Mouse (Mus musculus) embryonic facial prominence, embryonic 14.5 days (tissue): ENCODE measurements around the gene Med9. TPM values are rescaled to one million over a fixed set of nuclear protein-coding genes. Genes with fewer than 3 reads are reported as not detected.

Source experiments
- ATAC-seq: fragments of 200-750 bp; cut with Nextera tagmentation; 2 replicates; pipeline ENCODE4 v1.8.0; 2017; ENCODE audit warnings: low read depth, moderate number of reproducible peaks, moderate TSS enrichment
- DNase-seq: peaks from one replicate; pipeline ENCODE4 v3.0.0-alpha.2; 2015; ENCODE audit warnings: low spot score
- H3K27ac ChIP-seq: fragments of 300-500 bp; sonication (generic); replicated peaks from 2 replicates; pipeline ENCODE4 v1.5.1; 2014; ENCODE audit warnings: low read depth, mild to moderate bottlenecking, low read length, moderate library complexity
- H3K27me3 ChIP-seq: fragments of 300-500 bp; sonication (generic); replicated peaks from 2 replicates; pipeline ENCODE4 v1.6.1; 2014; ENCODE audit warnings: low read length; ENCODE audit not compliant: control insufficient read depth, insufficient read depth
- H3K36me3 ChIP-seq: fragments of 300-500 bp; sonication (generic); 2 replicates; pipeline ENCODE4 v1.6.1; 2014; ENCODE audit warnings: low read length, mixed read lengths; ENCODE audit not compliant: control insufficient read depth, insufficient read depth
- H3K4me1 ChIP-seq: fragments of 300-500 bp; sonication (generic); 2 replicates; pipeline ENCODE4 v1.6.1; 2014; ENCODE audit warnings: antibody characterized with exemption, low read length; ENCODE audit not compliant: control insufficient read depth, insufficient read depth
- H3K4me2 ChIP-seq: fragments of 300-500 bp; sonication (generic); 2 replicates; pipeline ENCODE4 v1.6.1; 2014; ENCODE audit warnings: low read depth, mild to moderate bottlenecking, low read length, moderate library complexity, mixed read lengths
- H3K4me3 ChIP-seq: fragments of 300-500 bp; sonication (generic); 2 replicates; pipeline ENCODE4 v1.5.1; 2014; ENCODE audit warnings: low read depth, mild to moderate bottlenecking, low read length
- H3K9ac ChIP-seq: fragments of 300-500 bp; sonication (generic); 2 replicates; pipeline ENCODE4 v1.6.1; 2014; ENCODE audit warnings: low read depth, mild to moderate bottlenecking, low read length, moderate library complexity, mixed read lengths
- H3K9me3 ChIP-seq: fragments of 300-500 bp; sonication (generic); 2 replicates; pipeline ENCODE4 v1.6.1; 2016; ENCODE audit warnings: low read length; ENCODE audit not compliant: control insufficient read depth
- WGBS: fragments of 180-500 bp; shearing (Covaris S2); extraction: QIAGEN DNeasy Blood & Tissue Kit; methylation state at CpG from one replicate; pipeline ENCODE4 v1.1.7; 2014; 5-methylcytosine and 5-hydroxymethylcytosine counted together
- polyA plus RNA-seq: library from polyadenylated mRNA; unstranded; fragments of >200 nt; fragmentation: Nextera tagmentation; extraction: Ambion mirVana; gene quantifications from 2 replicates; pipeline ENCODE4 v1.2.1, GENCODE M21; 2014

Med9 gene
- polyA plus RNA-seq, 1 experiment from 2014 or later: 33.3 TPM

DNA sequence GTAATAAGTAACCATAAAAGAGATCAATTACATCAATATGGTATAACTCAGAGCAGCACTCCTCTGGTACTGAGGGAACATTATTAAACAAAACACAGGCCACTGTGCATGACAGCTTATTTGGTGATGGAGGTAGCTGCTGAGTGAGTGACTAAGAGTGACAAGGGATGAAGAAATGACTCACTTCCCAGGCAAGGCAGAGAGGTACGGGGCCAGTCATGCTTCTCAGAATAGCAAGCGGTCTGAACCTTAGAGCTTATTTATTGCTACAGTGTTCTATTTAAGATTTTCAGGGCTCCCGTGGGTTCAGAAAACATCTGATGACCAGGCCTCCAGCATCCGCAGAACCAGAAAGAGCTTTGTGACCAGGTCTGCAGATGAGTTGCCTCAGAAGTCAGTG lies 34.3 kb upstream of the Med9 start:
- Histone ChIP-seq H3K4me3 (no peak overlapping the region), H3K36me3 (no peaks in the 10 kb centered on the region), H3K4me2 (no peak overlapping the region), H3K27ac (no peak overlapping the region), H3K9ac (no peak overlapping the region), H3K27me3 (no peaks in the 10 kb centered on the region), H3K9me3 (no peaks in the 10 kb centered on the region), H3K4me1 (no peaks in the 10 kb centered on the region)
- 88% methylated on average over 4 of the region's 4 CpGs for WGBS
- ATAC-seq (no peak), DNase-seq (no peak)

DNA sequence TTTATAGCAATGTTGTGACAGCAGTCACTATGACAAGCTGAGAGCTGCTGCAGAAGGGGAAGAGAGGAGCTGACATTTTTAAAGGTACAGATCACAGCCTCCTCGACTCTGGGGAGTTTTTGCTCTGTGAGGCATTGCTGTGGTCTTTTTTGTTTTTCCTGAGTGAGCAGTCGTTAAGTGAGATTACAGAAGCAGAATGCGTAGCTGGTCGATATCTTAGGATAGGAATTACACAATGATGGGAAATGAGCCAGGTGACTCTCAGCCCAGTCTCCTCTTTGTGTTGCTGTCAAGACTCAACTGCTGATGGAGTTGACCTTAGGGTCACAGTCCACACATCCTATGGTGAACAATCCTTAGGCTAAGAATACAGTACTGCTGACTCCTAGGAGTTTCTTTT lies 30.0 kb upstream of the Med9 start:
- no peak overlapping the region for H3K4me2 ChIP-seq
- peak; percentile 32 for DNase-seq
- no peak overlapping the region for H3K9ac ChIP-seq
- no peaks in the 10 kb centered on the region for H3K9me3 ChIP-seq
- H3K27me3 ChIP-seq: no peaks in the 10 kb centered on the region
- ATAC-seq: no peak
- WGBS: 52% methylated on average over 4 of the region's 4 CpGs
- H3K36me3 ChIP-seq: no peaks in the 10 kb centered on the region
- H3K27ac ChIP-seq: no peak overlapping the region
- H3K4me3 ChIP-seq: no peak overlapping the region
- no peaks in the 10 kb centered on the region for H3K4me1 ChIP-seq

DNA sequence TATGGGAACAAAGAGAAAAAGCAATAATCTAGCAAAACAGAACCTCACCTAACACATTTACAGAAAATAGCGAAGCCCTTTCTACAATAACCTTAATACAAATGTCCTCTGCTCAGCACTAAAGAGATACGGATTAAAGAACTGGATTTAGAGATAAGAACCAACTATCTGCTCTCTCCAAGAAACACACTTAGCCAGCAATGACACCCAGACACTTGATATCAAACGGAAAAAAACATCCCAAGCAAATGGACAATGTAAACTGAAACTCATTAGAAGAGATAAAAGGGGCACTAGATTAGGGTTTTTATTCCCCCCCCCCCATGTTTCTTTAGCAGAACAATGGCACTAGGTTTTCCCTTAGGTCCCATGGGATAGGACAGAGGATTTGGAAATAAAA lies 28.6 kb upstream of the Med9 start:
- Histone ChIP-seq H3K27ac (no peak overlapping the region), H3K27me3 (no peaks in the 10 kb centered on the region), H3K4me3 (no peak overlapping the region), H3K4me2 (no peak overlapping the region), H3K9ac (no peak overlapping the region), H3K9me3 (no peaks in the 10 kb centered on the region), H3K36me3 (no peaks in the 10 kb centered on the region), H3K4me1 (no peaks in the 10 kb centered on the region)
- no peak for DNase-seq
- 68% methylated on average over 3 of the region's 3 CpGs for WGBS
- ATAC-seq: no peak

DNA sequence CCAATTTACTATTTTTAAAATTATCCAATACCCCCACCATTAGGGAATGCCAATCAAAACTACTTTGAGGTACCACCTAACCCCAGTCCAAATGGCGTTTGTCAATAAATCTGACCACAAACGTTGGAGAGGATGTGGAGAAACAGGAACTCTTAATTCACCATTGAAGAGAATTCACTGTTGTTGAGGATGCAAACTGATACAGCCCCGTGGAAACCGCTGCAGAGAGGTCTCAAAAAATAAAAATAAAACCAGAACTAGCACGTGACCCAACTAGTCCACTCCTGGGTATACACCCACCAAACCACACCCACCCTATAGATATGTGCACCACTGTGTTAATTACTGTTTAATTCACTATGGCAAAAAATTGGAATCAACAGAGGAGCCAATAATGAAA lies 27.7 kb upstream of the Med9 start:
- Histone ChIP-seq H3K36me3 (no peaks in the 10 kb centered on the region), H3K9ac (no peak overlapping the region), H3K27me3 (no peaks in the 10 kb centered on the region), H3K27ac (no peak overlapping the region), H3K9me3 (no peaks in the 10 kb centered on the region), H3K4me1 (no peaks in the 10 kb centered on the region), H3K4me3 (no peak overlapping the region), H3K4me2 (no peak overlapping the region)
- ATAC-seq (no peak), DNase-seq (no peak)
- WGBS: 68% methylated on average over 5 of the region's 5 CpGs

DNA sequence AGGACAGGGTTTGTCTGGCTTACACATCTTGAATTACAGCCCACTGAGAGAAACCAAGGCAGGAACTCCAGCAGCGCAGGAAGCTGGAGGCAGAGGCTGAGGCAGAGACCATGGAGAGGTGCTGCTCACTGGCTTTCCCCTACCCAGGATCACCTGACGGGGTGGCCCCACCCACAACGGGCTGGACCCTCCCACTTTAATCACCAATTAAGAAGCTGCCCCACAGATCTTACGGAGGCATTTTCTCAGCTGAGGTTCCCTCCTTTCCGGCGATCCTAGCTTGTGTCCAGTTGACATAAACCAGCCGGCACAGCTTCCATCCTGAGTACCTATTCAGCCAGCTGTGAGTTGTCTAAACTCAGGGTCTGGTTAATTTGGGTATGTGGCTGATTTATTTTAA lies 26.7 kb upstream of the Med9 start:
- Histone ChIP-seq H3K36me3 (no peaks in the 10 kb centered on the region), H3K4me1 (no peaks in the 10 kb centered on the region), H3K27ac (no peak overlapping the region), H3K9ac (no peak overlapping the region), H3K9me3 (no peaks in the 10 kb centered on the region), H3K27me3 (no peaks in the 10 kb centered on the region), H3K4me2 (no peak overlapping the region), H3K4me3 (no peak overlapping the region)
- WGBS: 19% methylated on average over 7 of the region's 7 CpGs
- DNase-seq: no peak
- ATAC-seq: no peak

DNA sequence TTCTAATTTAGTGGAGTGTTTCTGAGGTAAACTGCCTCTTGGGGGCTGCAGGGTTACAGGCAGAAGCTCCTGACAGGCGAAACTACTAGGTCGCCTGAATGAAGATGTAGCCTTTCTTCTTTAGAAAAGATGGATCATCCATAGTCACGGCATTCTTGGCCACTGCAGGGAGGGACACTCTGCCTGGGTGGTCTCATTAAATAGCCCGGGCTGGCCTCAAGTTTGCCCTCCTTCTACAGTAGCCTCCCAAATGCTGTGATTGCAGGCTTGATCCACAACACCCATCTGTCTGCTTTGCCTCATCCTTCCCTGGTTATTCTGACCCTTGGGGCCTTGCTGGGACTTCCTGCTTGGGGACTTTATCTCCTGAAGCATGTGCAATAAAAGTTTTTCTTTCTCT lies 18.0 kb upstream of the Med9 start:
- ATAC-seq: no peak
- Histone ChIP-seq H3K4me2 (no peak overlapping the region), H3K27me3 (no peaks in the 10 kb centered on the region), H3K4me3 (no peak overlapping the region), H3K4me1 (no peaks in the 10 kb centered on the region), H3K9me3 (no peaks in the 10 kb centered on the region), H3K27ac (no peak overlapping the region), H3K36me3 (no peaks in the 10 kb centered on the region), H3K9ac (no peak overlapping the region)
- 44% methylated on average over 4 of the region's 4 CpGs for WGBS
- DNase-seq: no peak

DNA sequence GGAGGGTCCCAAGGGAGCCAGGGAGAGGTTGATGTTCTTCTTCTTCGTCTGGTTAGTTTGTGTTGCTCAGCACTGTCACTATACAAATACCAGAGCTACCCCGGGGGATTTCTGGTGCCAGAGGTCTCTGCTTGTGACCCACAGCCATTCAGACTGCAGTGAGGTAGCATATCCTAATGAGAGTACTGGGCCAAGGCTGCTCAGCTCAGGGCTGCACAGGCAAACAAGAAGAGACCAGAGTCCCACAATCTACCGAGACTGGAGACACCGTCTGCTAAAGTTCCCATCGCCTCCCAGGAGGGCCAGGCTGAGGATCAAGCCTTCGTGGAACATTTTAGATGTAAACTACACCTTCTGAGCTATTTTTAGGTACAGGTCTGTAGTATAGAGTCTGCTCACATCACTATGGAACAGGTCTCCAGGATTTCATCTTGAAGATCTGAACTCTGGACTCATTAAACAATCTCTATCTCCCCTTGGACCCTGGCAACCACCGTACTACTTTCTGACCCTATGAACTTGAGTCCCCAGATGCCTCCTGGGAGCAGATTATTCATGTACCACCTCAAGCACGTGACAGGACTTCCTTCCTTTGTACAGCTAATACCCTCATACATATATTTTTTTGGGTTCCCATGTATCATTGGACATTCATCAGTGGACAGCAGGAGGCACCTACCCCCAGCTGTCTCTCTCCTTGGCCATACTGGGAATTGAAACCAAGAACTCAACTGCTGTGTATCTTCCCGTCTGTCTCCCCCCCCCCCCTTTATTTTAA lies 15.3 kb upstream of the Med9 start:
- no peaks in the 10 kb centered on the region for H3K4me1 ChIP-seq
- H3K9ac ChIP-seq: no peak overlapping the region
- no peaks in the 10 kb centered on the region for H3K27me3 ChIP-seq
- DNase-seq (no peak), ATAC-seq (no peak)
- no peaks in the 10 kb centered on the region for H3K36me3 ChIP-seq
- H3K27ac ChIP-seq: no peak overlapping the region
- H3K4me2 ChIP-seq: no peak overlapping the region
- no peak overlapping the region for H3K4me3 ChIP-seq
- 57% methylated on average over 9 of the region's 9 CpGs for WGBS
- H3K9me3 ChIP-seq: no peaks in the 10 kb centered on the region

DNA sequence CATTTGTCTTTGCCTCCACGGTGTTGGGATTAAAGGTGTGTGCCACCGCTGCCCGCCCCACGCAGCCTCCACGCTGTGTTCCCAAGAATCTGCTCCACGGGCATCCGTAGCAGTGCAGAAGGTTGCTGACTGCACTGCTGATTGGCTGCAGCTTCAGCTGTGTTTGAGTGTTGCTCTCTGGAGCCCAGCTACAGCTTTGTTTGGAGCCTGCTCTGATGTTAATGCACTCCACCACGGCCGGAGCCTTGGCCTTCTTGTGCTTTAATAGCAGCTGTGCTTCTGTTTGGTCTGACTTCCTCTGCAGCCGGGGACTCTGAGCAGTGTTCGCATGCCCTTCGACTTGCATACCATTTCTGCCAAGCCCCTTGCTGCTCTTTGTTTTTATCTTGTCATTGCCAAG lies 14.1 kb upstream of the Med9 start:
- Histone ChIP-seq H3K9ac (no peak overlapping the region), H3K4me3 (no peak overlapping the region), H3K4me2 (no peak overlapping the region), H3K27ac (no peak overlapping the region), H3K27me3 (no peaks in the 10 kb centered on the region), H3K36me3 (no peaks in the 10 kb centered on the region), H3K9me3 (no peaks in the 10 kb centered on the region), H3K4me1 (no peaks in the 10 kb centered on the region)
- ATAC-seq (no peak), DNase-seq (peak; percentile 8)
- 42% methylated on average over 12 of the region's 12 CpGs for WGBS

DNA sequence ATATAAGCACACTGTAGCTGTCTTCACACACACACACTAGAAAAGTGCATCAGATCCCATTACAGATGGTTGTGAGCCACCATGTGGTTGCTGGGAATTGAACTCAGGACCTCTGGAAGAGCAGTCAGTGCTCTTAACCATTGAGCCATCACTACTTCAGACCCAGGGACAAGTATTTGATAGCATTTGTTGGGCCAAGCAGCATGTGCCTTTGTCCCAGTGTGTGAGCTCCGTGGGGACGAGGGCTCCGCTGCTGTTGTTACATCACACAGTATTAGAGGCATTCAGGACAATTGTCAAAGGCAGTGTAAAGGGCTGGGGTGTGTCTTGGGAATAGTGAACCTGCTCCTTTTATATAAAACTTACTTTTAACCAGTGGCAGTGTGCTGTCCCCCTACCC lies 11.0 kb upstream of the Med9 start:
- 89% methylated on average over 3 of the region's 3 CpGs for WGBS
- no peak for ATAC-seq
- H3K9me3 ChIP-seq: no peaks in the 10 kb centered on the region

More for the DNA sequence above, 11.0 kb upstream of the Med9 start:
- Histone ChIP-seq H3K4me2 (no peak overlapping the region), H3K4me1 (no peaks in the 10 kb centered on the region), H3K9ac (0 out of 2 replicates have a peak overlapping the region, but pooled peaks have one; percentile 25), H3K36me3 (no peaks in the 10 kb centered on the region), H3K27me3 (no peaks in the 10 kb centered on the region), H3K27ac (no peak overlapping the region), H3K4me3 (no peak overlapping the region)
- DNase-seq: no peak
